Mouse (Mus musculus) fat pad, adult 2 months (tissue): ENCODE results near the gene Wdfy3.

ENCODE experiments used
- DNase-seq: peaks from one replicate; pipeline ENCODE4 v3.0.0-alpha.2; 2011; ENCODE audit warnings: low read depth, low spot score; ENCODE audit errors: extremely low read depth

Gene Wdfy3

DNA sequence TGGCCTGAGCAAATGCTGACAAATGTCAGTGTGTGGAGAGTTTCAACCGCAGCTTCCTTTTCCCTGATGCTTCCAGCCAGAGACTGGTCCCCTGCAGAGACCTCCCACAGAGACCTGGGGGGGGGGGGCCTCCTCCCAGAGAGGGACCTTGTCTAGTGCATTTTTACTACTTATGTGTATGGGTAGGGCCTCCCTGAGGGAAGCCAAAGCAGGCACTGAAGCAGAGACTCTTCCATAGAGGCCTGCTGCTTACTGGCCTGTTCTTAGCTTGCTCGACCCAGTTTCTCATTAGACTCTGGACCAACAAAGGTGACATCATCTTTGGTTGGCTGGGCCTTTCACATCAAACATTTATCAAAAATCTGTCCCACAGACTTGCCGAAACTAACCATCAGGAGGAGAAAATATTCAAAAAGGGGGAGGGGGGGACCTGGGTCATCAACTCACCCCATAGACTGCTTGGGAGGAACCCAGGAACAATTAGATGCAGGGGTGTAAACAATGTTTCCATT is 14.5 kb downstream of the Wdfy3 start:
- DNase-seq: no peak

DNA sequence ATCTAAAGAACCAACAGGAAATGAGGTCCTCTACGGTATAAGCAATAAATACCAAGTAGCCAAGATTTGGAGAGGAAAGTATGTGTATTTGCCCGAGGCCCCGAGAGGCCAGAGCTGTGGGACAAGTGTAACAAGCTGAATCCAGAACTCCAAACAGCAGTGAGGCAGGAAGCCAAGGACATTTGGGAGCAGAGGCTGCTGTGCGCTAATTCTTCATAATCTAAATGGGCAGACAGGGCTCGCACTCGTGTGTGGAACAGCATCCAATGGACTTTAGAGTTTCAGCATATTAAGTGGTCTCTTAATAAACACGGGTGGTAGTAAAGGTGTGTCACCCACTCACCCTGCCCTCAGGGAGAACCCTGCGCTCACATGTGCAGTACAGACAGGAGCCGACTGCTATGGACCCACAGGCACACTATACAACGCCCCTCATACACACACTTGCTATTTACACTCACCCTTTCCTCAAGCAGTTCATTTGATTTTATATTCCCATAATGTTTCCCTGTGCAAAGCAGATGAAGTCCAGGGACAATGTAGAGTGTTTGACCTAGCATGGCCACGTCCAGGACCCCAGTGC is 15.1 kb downstream of the Wdfy3 start:
- DNase-seq: no peak

DNA sequence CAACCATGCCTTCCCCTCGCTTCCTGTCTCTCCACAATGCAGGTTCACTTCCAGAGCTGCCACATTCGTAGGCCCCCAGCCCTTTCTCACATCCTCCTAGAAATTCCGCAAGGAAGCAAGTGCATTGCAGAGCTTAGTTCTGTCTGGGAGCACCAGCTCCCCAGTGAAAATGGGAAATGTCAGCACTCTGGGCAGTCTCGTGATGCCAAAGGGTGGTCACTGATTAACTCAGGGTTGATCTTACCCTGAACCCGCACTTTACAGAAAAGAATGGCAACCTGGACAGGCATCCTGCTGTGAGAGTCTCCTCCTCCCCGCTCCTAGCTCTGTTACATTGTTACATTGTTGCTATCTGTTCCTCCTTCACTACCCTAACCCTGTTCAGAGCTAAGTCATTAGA is 16.8 kb downstream of the Wdfy3 start:
- no peak for DNase-seq

DNA sequence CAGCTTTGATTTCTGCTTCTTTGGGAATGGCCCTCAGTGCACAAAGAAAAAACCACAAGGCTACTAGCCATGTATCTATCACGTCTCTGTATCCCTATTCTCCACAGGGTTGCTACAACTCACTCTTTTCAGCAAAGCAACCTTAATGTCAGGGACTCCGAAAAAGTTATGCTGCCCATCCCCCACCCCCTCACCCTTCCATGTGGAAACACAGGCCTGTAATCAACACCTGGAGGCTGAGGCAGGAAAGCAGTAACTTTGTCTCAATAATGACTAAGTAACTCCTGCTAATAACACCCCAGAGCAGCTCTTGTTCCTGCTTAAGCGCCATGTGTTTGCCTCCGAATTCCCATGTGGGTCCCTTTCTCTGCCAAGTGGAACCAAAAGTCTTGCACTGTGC is 17.3 kb downstream of the Wdfy3 start:
- no peak for DNase-seq

DNA sequence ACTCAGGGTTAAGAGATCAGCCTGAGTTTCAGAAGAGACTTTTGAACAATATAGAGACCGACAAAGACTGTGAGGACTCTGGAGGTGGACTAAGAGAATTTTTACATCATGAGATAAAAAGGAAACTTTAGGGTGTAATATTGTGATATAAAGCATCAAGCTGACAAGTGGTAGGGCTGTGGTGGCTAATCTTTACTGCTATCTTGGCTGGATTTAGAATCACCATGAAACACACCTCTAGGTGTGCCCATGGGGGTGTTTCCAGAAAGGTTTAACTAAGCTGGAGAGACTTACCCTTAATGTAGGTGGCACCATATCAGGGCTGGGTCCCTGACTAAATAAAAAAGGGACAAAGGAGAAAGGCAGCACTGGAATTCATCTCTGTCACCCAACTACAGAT is 19.0 kb downstream of the Wdfy3 start:
- DNase-seq: no peak

DNA sequence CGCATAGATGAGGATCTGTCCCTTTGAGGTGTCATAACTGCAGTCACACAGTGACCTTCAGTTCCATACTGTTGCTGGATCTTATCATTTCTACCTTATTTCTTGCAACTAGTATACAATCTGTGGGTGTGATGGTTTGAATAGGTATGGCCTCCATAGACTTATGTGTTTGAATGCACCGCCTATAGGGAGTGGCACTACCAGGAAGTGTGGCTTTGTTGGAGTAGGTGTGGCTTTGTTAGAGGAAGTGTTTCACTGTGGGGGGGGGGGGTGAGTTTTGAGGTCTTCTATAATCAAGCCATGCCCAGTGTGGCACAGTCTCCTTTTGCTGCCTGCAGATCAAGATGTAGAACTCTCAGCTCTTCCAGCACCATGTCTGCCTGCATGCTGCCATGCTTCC is 21.3 kb downstream of the Wdfy3 start:
- no peak for DNase-seq

DNA sequence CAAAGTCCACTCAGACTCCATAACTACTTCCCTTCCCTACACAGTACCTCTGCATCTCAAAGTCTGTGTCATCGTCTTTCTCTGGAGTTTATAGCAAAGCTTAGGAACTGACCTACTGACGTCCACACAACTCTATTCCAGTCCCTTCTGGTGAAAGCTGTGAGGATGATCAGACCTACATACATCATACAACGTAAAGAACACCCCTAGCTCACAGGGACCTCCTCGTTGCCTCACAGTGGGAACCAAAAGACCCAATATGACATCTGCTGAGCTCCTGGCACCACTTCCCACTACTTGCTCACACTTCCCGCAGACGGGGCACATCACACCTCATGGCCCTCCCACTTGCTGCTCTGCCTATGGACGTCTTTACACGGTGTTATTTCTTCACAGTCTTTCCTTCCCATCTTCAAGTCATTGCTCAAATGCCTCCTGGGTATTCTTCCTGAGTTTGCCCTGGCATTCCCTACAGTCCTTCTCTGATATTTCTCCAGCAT is 23.1 kb downstream of the Wdfy3 start:
- no peak for DNase-seq

DNA sequence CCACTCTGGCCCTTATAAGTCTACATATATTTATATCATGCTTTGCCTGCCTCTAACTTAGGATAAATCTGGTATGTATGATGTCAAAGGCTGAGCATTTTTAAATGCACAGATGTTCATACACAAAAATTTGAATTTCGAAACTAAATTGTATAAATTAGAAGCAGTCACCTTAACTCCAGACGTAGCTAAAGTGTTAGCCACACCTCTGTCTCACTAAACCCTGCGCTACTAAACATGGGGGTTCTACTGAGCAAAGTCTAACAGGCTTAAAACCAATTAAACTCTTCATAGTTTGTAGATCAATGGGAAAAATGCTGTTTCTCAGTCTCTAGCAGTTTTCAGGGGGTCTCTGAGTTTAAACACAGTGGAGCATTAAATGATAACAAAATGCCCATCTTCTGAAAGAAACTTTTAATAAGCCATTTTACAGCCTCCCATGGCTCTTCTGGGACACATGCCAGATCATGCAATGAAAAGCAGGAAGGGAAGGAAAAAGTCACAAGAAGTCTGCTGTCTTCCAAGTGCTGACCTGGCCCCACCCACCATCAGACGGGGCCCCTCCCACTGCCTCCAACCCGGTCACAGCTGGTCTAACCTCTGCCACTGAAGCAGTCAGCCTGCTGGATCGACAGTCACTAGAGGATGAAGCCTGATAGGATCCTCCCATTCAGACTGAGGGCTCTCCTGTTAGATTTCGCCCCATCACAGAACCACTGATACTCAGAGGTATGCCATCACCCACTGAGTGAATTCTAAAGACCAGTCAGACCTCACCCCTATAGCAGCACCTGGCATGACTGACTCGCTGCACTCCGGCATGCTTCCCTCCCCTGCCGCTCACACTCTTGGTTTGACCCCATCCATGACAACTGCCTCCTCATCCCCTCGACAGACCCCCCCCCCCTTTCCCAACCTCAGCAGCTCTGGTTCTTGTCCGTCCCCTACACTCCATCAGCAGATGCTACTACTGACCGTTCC is 23.8 kb downstream of the Wdfy3 start:
- DNase-seq: no peak

DNA sequence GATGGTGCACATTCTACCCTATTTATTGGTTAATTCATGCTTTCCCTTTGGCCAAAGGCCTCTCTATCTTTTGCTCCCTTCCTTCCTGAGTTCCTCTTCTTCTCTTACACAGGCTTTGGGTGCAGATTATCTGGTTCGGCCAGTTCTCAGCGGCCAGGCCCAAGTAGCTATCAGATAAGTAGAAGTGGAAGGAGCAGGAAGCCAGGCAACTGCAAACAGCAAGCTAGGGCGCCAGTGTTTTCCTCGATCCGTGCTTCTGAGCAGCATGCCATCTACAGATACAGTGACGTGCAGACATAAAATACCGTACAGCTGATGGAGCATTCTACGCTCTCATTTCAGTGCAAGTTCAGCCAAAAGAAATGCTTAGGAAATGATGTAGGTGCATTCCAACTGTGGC is 24.5 kb downstream of the Wdfy3 start:
- DNase-seq: no peak

DNA sequence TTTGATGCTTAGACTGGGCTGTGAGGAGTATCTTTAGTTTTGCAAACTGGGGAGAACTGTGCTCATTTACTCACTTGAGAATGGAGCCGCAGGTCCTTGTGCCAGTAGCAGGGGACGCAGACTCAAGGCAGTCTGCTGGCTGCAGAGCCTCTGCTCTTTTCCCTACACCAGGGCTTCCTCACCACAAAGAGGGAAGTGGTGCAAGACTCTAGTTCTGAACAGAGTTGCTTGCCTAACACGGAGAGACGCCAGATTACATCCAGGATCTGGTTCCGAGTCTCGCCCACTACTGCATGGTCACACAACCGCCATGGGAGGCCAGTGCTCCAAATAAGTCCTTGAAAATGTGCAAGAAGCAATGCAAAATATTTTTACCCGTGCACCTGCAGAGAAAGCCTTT is 36.4 kb downstream of the Wdfy3 start:
- DNase-seq: no peak

DNA sequence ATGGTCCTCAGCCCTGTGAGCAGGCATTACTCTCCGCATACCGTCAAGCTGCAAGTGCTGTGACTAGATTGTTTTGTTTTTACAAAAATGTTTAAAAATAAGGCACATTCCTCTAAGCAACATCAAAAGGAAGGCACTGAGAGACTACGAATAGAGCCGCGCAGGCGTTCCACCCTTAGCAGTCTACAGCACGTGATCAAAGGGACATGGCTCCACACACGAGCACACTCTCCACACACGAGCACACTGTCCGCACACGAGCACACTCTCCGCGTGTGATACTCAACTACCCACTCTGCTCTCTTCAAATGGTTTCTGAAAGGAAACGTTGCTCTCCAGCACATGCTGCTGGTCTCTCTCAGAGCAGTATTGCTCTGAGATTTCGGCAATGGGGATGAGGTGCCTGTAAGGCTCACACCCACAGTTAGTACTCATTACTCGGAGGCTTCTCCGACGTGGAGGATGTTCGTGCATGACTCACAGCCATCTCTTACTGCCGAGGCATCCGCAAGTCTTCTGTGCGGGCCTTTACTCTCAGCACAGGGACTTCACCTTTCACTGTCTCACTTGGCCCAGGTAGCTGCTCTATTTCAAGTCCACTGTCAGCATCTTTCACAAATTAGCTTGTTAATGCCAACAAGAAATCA is 37.0 kb downstream of the Wdfy3 start:
- DNase-seq: no peak

DNA sequence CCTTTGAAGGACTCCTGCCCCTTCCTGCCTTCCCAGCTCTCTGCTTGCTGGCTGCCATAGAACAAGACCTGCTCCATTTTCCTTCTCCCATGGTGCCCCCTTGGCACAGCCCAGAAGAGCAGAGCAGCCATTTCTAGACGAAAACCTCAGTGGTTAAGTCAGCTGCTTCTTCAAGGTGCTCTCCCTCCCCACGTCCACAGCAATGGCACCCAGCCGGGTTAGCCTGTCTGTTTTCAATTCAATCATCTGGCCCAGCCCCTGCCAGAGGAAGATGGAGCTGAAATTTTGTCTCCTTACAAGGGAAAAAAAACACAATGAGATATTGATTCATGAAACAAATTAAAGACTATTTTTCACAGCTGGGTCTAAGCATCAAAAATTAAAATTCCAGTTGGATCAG is 37.5 kb downstream of the Wdfy3 start:
- no peak for DNase-seq

DNA sequence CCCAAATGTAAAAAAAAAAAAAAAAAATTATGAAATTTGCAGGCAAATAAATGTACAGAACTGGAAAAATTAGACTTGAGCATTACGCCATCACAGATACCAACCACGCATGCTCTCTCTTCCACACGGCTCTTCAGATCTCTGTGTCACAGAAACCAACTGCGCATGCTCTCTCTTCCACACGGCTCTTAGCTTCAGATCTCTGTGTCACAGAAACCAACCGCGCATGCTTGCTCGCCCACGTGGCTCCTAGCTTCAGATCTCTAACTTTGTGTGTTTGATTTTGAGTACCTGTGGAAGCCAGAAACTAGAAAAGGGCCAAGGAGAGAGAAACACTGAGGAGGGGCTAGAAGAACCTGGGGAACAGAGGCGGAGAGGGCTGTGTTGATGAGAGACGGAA is 46.3 kb downstream of the Wdfy3 start:
- DNase-seq: no peak

DNA sequence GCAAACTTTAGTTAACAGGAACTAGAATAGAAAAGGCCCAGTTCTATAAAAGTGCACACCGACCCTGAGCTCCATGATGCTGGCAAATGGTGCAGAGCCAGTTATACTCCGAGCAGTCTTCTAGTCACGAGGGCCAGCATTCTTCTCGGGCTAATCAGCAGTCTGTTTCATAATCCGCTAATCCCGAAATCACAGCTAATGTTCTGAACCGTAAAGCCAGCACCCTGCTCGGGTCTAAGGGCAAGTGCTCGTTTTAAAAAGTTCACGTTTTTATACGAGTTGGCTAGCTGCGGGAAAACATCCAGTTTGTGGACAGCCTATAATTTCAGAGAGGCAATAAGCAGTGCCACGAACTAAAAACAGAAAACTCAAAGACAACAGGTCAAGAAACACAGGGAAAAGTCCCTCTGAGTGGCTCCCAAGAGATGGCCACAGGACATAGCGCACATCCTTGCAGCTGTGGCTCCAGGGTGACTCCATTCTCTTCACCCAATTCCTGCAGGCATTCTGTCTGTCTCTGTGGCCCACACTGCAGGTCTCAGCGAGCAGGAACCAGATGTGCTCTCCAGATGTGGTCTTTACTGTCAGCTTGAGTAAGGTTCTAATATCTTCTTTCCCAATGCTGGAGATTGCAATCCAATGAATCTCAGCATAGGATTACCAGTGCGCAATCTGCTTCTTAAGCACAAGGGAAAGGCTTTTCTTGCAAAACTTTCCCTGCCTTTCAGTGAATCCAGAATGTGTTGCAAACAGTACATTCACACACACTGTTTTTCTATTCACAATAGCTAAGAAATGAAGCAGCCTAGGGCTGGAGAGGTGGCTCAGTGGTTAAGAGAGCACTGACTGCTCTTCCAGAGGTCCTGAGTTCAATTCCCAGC is 47.5 kb downstream of the Wdfy3 start:
- DNase-seq: peak; percentile 68

DNA sequence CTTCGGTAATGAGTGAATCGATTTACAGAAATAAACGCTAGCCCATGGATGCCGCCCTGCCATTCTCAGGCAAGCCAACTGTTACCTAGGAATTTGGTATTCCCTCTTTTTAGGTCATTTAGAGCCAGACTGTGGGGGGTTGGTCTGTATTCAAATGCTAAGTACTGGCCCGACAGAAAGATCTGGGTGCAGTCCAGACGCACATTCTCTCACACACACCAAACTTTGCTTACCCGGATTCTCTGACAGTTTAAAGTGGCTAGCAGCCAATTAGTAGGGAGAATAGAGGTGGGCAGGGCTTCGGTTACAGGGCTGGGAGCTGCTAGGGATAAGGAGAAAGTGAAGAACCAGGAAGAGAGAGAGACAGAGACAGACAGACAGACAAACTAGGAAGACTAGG is 55.5 kb downstream of the Wdfy3 start:
- no peak for DNase-seq

DNA sequence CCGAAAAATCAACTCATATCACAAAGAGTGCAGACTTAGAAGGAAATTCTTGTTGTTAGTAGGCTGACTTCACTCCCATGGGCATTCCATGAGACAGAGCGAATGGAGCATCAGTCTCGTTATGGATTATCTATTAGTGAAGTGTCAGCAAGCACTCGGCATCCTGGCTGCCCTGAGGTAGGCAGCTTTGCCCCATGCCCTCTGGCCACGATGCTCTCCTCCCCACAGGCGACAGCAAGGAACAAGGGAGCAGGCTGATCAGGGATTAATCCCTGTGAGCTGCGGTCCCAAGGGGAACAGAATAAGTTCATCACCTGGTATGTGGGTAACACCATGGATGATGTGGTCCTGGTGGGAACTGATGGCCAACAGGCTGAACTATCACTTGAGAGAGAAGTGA is 55.9 kb downstream of the Wdfy3 start:
- no peak for DNase-seq

DNA sequence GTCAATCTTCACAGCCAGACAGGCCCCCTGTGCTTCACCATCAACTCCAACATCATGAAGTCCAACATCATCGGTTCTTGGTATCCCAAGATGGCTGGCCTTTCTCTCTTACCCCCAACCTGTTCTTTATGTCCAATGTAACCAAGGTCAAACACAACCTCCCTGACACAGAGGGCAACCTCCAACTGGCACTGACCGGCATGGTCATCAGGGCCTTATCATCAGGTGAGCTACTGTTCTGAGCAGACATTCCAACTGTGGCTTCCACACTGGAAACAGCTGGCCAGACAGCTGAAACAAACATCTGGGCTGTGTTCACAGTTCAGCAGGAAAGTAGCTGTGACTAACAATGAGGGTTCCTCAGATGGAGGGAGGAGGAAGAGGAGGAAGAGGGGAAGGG is 58.8 kb downstream of the Wdfy3 start:
- DNase-seq: no peak

DNA sequence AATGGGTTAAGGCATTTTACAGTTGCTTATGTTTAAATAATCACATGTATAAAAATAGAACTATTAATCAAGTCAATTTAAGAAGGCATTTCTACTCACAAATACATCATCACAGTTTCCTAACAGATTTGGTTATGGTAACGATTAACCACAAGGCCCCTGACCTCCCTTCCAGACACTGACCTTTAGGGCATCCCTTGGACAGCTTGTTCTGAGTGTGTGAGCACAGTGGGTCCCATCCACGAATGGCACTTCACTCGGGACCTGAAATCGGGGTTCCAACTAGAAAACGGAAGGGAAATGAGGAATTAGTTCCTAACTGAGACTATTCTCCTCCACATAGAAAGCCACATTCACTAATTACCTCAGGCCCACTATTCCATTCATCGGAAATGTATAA is 60.1 kb downstream of the Wdfy3 start:
- DNase-seq: no peak

DNA sequence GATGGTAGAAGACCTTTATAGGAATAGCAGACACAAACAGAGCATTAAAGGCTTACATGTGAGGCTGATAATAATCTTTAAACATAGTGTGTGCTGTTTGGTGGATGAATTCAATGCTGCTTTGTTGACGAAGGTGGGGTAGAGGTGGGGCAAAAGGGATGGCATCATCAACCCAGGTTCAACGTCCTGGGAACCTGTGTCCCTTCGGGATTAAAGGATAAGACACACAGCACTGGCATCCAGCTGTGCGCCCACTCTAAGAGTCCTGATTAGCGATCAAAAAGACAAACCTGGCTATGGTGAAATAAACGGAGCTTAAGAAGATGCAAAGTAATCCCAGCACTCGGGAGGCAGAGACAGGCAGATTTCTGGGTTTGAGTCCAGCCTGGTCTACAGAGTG is 61.0 kb downstream of the Wdfy3 start:
- DNase-seq: no peak

DNA sequence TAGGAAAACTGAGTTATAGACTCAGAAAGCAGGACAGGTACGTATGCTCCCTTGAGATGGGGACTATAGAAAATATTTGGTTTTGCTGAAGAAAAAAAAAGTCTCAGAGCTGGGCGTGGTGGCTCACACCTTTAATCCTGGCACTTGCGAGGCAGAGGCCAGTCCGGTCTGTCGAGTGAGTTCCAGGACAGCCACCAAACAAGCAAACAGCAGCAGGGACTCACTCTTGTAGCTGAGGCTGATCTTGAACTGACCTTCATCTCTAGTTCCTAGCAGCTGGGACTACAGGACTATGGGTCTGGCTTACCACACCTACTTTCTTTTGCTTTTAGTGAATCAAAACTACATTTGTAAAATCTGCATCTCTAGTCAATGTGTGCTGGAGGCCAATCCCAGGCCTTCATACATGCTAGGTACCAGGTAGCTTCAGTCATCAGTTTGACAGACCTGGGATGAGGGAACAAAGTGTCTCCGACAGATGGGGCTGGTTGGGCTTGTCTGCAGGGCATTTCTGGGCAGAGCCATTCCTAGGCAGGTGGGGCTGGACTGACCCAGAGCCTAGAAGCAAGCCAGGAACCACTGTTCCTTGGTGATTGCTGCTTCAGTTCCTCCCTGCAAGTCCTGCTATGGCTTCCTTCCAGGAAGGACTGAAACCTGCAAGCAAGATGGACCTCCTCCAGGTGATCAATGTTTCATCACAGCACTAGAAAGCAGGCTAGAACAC is 63.3 kb downstream of the Wdfy3 start:
- DNase-seq: peak; percentile 76
